Mouse (Mus musculus): ENCODE data around the gene Gm42421.

The Gm42421 gene

DNA sequence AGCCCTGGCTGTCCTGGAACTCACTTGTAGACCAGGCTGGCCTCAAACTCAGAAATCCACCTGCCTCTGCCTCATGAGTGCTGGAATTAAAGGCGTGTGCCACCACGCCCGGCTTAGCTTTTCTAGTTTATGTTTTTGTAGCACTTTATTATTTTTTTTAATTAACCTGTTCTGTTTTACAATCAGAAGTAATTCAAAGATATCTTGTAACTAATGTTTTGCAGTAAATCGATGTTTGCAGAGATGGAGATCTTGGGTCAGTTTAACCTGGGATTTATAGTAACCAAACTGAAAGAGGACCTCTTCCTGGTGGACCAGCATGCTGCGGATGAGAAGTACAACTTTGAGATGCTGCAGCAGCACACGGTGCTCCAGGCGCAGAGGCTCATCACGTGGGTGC lies at the start of gene Gm42421:
TSS of gene Gm42421 (plus strand) at position 301 of the 400 bp plus-strand sequence.
- DNase-seq (ENCODE audit: low spot score): no peak

DNA sequence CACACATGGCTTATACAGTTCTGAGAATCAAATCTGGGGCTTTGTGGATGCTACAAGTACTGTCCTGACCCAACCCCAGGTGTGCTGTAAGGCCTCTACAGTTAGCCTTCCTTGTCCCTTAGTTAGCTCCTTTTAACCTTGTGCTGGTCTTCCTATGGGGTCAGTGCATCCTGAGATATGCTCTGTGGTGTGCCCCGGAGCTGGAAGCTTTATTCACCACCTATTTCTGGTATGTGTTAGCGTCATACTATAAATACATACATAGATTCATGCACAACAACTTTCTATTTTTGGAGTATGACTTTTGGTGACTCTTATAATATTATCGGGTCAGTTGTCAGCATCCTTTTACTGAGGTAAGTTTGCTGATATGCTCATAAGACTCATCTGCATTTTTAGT lies 42.7 kb upstream of the Gm42421 start:
- no peak for DNase-seq (ENCODE audit: low spot score)

DNA sequence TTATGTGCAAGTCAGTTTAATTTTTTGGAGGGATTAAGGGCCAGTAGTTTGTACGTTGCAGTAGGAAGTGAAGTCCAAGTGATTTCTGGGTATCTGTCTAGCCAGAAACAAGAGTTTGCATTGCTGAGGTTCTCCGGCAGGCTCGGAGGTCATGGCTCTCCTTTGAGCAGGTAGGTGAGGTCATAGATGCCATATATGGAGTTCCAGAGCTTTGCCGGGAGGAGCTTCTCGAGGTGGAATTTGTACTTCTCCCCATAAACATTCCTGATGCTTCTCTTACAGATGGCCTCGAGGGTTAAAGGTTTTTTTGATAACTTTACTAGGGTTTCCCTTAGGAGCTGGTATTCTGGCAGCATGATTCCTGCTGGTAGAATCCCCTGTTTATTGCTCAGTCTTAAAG lies 37.2 kb upstream of the Gm42421 start:
- no peak for DNase-seq (ENCODE audit: low spot score)

DNA sequence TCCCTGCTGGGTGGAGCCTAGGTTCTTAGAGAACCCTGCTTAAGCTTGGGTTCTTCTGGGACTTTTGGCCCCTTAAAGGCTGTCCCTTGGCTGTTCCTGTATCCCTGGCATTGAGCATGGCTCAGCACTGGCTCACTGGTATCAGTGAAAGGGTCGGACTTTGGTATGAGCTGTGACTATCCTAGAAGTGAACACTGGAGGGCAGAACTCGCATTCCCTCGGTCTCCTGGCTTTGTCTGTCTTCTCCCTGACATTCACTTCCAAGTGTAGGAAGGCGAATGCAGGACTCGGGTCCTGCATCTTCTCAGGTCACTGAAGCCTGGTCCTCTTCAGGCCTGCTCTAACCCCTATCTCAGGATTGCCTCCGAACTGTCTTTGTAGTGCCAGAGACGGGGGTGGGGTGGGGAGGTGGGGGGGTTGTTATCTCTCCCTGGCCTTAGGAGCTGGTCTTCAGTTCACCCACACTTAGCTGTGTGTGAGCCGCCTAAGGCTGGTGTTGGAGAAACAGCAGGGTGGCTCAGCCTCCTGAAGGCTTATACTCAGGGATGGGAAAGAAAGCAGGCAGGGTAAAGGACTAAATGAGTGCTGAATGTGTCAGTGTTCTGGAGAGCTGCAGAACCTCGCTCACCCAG lies 35.6 kb upstream of the Gm42421 start:
- DNase-seq (ENCODE audit: low spot score): no peak

DNA sequence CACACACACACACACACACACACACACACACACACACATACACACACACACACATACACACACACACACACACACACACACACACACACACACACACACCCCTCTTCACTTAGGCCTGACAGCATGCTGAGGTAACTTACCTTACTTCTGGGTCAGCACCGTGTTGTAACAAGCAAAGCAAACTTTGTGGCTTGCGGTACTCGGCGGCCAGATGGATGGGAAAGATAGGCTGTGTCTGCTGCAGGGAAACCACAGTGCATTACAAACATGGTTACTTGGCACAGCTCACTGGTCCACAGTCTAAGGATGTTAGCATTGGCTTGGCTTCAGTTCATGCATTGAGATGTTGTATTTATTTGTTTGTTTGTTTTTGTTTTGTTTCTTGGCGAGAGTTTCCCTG lies 34.6 kb upstream of the Gm42421 start:
- no peak for DNase-seq (ENCODE audit: low spot score)

DNA sequence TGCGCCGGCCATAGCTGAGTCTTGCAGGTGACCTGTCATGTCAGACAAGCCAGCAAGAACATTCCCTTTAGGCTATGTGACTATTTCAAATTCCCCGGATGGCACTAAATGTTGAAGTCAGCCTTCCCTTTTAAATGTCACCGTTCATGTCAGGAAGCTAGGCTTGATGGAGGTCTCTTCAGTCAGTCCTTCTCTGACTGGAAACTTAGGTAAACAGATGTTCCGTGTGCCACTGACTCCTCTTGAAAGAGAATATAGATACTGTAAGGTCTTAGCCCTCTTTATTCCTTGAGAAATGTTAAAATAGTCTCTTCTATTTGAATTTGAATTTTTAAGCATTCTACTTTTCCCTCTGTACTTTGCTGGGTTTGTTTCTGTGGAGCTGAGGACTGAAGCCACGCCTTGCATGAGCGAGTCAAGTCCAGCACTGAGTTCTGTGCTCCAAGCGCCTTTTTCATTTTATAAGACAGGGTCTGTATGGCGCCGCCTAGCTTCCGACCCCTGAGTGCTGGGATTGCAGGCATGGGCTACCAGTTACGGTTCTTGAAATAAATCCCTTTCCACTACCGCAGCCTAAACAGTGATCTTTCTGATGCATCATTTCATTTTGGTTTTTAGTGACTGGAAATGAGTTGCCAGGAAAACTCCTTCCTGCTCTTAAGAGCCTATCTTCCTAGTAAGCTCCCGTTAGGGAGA lies 30.2 kb upstream of the Gm42421 start, which contains the start of gene Ankrd61:
TSS of gene Ankrd61 (minus strand) at position 51 of the 696 bp plus-strand sequence.
- DNase-seq (ENCODE audit: low spot score): no peak

DNA sequence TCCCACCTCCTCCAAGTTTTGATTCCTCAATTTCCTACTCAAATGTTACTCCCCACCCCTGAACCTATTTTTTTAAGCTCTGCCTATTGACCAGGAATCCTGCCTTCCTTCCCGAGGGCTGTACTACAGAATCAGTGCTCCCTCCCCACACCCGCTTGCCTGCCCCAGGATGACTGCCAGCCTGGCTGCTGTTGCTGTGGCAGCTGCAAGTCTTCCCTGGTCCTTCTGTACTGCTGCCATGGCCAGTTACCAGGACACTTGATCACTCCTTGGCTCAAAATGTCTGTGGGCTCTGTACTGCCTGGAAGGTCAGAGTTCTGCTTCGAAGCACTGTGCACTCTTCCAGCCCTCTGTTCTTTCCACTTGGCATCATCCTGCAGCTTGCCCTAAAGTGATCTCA lies 25.9 kb upstream of the Gm42421 start:
- no peak for DNase-seq (ENCODE audit: low spot score)

DNA sequence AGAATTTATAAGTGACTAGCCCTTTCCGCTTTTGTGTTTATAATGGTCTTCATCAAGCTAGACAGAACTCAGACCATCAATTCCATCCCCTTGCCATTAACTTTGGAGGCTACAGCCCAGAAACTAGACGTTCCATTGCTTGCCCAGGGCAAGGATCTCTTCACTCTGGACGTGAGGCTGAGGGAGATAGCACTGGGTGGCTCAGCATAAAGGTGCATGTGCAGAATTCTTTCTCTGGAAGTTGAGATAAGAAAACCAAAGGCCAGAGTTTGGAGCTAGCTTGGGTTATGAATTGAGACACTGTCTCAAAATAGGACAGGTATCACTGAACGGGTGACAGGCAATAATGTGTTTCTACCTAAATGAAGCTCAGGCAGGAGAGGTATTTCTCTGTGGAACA lies 24.2 kb upstream of the Gm42421 start:
- DNase-seq (ENCODE audit: low spot score): no peak

DNA sequence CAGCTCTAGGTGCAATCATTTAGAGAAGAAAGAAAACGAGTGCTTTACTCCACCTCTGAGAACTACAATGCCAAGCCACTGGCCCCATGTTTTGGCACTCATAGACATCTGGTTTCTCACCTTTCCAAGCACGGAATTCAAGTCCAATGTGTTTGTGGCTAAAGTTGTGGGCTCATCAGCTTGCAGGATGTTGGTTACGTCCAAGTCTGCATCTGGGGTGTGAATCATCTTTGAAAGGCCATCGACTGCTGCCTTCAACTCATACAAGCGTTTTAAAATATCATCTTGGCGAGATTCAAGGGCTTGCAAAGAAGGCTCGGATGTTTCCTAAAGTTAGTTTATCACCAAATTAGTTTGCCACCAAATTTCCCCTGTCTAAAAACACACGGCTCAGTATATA lies 21.5 kb upstream of the Gm42421 start:
- no peak for DNase-seq (ENCODE audit: low spot score)

DNA sequence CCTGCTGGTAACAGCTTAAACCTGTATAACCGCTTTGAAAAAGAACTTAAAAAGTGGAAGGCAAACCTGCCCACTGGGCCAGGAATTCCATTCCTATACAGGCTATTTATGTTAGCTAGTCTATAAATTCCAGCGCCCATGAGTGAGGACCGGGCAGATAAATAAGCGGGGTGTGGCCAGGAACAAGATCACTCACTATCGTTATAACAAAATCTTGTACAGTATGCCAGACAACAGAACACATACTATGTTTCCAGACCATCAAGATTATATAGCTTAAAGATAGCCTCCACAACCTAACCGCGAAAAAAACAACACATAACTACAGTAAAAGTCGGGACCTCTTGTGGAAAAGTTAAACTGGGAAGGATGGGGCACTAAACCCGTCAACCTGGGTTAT lies 19.0 kb upstream of the Gm42421 start:
- no peak for DNase-seq (ENCODE audit: low spot score)

DNA sequence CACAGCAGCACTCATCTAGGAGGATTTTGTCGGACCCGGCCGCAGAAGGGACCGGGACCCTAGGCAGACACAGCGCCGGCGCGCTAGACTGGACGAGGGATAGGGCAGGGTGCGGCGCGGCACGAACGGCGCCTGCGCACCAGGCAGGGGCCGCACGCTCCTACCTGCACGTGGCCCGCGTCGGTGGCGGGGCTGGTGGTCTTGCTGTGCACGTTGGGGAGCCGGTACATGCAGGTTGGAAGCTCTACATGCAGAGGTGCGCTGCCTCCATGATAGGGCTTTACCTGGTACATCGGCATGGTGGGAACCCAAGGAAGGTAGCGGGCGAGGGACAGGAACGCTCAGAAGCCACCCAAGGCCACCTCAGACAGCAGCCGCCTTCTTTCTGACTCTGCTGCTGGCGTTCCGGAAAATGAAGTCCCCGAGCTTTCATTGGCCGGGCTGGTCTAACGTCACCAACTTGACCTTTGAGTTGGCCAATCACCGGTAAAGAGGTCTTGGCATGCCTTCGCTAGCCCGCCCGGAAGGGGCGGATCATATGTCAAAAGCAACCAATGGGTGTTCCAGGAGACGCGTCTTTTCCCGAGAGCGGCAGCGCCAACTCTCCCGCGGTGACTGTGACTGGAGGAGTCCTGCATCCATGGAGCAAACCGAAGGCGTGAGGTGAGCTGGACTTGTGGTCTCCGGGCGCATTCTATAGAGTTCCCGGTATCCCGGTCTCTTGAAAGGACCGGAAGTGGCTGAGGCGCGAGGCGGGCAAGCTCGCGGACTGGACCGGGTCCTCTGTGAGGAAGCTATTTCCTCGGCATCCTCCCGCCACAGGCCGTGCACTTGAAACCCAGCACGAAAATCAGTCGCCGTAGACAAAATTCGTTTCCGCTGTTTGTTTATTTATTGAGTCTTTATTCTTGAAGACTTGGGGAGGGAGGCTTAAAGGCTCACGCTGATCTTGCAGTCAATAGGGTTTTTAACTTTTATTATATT lies 18.3 kb upstream of the Gm42421 start, which contains the start of the genes Aimp2 and Pms2:
TSS of gene Aimp2 (minus strand) at position 431 of the 984 bp plus-strand sequence.
TSS of gene Pms2 (plus strand) at position 548 of the 984 bp plus-strand sequence.
- DNase-seq (ENCODE audit: low spot score): peak; percentile 86

DNA sequence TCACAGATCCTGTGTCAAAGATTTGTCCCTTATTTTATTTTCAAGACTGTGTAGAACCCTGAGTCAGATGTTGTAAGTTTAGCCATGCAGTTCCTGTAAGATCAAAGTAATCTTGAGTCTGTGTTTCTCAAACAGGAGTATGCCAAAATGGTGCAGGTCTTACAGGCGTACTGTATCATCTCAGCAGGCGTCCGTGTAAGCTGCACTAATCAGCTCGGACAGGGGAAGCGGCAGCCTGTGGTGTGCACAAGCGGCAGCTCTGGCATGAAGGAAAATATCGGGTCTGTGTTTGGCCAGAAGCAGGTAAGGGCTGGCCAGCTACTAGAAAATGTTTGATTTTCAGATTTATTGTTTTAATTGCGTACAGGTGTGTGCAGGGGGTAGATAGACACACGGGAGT lies 11.8 kb upstream of the Gm42421 start:
- no peak for DNase-seq (ENCODE audit: low spot score)

DNA sequence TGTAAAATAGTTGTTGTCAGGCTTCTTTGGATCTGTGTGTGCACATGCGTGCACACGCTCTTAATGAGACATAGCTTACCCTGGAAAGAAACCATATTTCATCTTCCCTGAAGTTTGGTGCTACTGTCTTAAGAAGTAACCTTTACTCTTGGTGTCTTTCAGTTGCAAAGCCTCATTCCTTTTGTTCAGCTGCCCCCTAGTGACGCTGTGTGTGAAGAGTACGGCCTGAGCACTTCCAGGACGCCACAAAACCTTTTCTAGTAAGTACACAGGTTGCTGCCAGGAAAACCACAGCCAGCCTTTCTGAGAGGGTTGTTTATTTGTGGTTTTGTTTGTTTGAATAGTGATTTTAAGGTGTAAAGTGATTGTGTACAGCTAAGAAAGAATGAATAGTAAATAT lies 10.6 kb upstream of the Gm42421 start:
- DNase-seq (ENCODE audit: low spot score): no peak

DNA sequence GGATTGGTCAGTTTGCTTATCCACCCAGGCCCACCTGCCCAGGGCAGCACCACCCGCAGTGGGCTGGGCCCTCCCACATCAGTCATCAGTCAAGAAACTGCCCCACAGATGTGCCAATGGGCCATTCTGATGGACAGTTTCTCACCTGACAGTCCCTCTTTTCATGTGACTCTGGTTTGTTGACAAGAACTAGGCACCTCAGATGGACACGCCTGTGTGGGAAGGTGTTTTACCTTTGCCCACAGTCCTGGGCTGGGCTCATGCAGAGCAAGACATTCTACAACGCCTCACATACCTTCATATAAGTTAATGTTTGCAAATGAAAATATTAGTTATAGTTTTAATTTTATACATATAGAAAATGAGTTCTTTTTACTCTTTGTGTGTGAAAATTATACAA lies 9.9 kb upstream of the Gm42421 start:
- DNase-seq (ENCODE audit: low spot score): no peak

DNA sequence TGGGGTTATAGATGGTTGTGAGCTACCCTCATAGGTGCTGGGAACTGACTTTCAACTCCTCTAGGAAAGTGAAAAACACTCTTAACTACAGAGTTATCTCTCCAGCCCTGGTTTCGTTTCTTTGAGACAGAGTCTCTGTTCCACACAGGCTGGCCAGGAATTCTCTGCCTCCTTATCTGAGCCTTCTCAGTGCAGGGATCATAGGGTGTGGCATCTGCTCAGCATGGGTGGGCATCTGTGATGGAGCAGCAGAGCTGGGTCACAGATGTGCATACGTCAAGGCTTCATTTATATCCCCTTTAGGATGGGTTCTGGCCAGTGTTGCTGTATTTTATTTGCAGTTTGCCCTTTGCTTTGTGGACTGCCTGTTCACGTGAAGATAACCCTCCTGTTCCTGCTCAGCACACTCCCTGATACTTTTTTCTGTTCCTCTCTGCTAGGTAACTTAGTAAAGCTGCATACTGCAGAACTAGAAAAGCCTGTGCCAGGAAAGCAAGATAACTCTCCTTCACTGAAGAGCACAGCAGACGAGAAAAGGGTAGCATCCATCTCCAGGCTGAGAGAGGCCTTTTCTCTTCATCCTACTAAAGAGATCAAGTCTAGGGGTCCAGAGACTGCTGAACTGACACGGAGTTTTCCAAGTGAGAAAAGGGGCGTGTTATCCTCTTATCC lies 3.1 kb upstream of the Gm42421 start:
- no peak for DNase-seq (ENCODE audit: low spot score)

DNA sequence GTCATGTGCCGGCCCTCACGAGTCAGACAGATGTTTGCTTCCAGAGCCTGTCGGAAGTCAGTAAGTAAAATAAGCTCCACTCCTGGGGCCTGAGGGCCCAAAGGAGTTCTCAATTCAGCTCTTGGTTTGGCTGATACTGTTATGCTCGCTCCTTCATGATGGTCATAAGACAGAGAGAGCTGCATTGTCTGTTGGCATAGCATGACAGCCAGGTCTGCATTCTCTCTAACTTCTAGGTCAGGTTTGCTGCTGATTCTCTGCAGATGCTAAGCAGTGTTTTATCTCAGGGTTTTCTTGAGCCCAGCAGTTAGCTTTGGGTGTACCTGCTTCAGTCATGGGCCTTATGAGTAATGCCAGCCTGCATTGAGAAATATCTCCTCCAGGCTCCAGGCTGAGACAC lies 1.3 kb downstream of the Gm42421 start:
- DNase-seq (ENCODE audit: low spot score): no peak

DNA sequence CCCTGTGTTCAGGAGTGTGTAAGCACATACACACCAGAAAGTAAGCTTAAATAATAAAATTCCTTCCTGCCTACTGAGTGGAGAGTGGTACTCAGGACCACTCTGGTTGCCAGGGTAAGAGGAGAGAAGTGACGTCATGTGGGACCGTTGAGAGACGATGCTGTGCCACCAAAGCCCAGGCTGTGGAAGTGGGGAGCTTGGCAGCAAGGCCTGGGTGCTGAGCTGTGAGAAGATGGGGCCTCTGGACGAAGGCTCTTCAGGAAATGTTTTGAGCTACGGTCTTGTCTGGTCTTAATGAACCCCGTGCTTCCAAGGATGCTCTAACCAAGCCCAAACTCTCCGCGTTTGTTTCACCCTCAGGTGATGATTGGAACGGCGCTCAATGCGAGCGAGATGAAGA lies 2.7 kb downstream of the Gm42421 start:
- DNase-seq (ENCODE audit: low spot score): no peak

DNA sequence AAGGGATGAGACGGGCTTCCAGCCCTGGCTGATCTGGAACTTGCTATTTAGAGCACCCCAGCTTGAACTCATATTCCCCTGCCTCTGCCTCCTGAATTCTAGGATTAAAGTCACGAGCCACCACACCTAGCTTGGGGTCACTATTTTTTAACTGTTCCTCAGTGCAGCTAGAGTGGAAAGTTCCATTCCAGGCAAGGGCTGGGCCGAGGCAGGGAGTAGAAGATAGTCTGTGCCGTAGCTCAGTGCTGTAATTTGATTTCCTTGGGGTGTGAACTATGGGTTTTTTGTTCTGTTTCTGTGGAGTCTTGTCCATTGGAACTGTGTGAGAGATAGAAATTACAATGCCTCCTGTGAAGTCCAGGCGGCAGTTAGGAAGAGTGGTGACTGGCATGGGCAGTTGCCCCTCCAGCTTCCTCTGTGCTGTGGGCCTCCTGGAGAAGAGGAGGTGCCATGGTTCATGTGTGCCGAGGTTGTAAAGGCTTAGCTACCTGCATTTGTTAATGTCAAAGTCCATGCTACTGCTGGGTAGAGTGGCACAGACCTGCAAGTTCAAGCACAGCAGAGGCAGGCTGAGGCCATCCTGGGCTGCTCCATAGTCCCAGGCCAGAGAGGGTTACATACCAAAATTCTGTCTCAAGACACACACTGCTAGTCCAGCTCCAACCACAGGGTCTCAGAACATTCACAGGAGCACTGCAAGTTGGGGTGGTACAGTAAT lies 4.0 kb downstream of the Gm42421 start:
- DNase-seq (ENCODE audit: low spot score): no peak

DNA sequence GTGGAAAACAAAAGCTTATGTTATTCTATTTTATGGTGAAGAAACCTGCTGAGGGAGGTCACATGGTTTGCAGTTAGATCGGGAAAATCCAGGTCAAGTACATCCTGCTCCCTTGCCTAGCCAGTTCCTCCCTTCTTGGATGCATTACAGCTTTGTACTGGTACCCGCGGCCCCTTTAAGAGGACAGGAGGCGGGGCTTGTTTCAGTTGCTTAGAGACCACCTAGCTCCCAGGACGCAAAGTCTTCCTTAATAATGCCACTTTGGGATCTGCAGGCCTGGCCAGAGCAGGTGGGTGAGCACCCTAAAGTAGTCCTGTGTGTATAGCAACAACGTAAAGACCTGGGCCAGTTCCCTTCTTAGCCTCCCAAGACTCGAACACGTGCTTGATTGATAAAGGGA lies 4.9 kb downstream of the Gm42421 start, which contains the start of gene Rsph10b:
TSS of gene Rsph10b (plus strand) at position 205 of the 400 bp plus-strand sequence.
- no peak for DNase-seq (ENCODE audit: low spot score)

DNA sequence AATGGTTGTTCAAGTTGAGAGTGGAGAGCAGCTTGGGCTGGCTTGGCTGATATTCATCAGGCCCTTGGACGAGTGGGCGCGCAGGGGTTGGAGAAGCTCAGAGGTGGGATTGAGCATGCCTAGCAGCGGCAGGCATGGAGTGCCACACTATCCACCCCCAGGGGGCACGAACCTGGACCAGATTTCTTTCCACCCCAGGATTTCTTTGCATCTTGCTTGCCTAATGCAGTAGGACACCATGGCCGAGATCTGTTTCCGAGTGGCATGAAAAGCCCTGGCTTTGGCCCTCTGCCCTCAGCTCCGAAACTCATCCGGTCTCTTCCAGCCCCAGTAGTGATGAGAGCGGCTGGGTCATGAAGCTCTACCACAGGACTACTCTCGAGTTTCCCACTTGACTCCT lies 5.4 kb downstream of the Gm42421 start:
- no peak for DNase-seq (ENCODE audit: low spot score)

DNA sequence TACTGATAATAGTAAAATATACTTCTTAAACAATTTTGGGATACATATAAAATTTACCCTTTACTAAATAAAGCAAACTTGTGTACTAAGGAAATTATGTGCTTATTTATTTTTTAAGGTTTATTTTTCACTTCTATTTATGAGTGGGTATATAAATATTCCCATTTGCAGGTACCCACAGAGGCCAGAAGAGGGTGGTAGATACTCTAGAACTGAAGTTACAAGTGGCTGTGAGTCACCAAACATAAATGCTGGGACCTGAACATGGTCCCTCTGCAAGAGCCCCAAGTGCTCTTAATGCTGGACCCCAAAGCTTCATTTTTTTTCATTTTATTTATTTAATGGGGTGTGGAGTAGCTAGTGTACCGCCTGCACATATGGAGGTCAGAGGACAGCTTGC lies 5.9 kb downstream of the Gm42421 start:
- no peak for DNase-seq (ENCODE audit: low spot score)

Data from ovary, postnatal 10 days (tissue).